ENCODE assay signal across 17 mouse cellular contexts in the genomic region with DNA sequence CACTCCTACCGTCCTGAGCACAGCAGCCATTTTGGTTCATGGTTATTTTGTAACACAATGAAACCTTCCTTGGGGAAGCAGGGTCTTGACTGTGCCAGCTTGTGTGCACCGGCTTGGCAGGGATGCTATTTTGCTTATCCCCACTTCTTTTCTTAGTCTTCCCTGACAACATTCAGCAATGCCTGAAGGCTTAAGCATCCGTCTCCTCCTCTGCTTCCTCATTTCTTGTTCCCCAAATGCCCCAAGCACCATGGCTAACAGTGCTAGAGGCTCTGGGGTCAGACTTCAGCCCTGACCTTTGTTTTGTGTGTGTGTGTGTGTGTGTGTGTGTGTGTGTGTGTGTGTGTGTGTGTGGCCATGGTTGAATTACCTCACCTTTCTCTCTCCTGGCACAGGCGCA. TPM values are rescaled to one million over a fixed set of nuclear protein-coding genes. Genes with fewer than 3 reads are reported as not detected.
DNase-seq lines count a peak whose midpoint lies in the region; ATAC-seq and TF ChIP-seq lines count a peak whose summit lies in the region.
"Had no signal": no experiment of that assay in that cellular context is flagged by ENCODE, and none has a peak within 500 bp of the region (broad histone marks: within the 10 kb centered on the region; RNA-seq: fewer than 3 reads in every experiment).

No protein-coding gene starts in this region.

- ATAC-seq in hindbrain, embryonic 13.5 days (ENCODE audit: low FRiP score), result no peak
- ATAC-seq in monocyte, adult 5-6 weeks (replicated peaks; ENCODE audit: insufficient number of reproducible peaks, low FRiP score, low TSS enrichment, poor library complexity, severe bottlenecking), result peak; percentile 85
- ATAC-seq: Patski had no signal

- H3K4me1 ChIP-seq in bone marrow macrophage, adult 2 months (ENCODE audit: control insufficient read depth, insufficient read depth, low read length), result peaks cover 16% of the 10 kb centered on the region
- peaks cover 36% of the 10 kb centered on the region for H3K4me1 ChIP-seq in hindbrain, embryonic 13.5 days (replicated peaks)
- H3K4me1 ChIP-seq in embryonic facial prominence, embryonic 10.5 days, result peaks cover 13% of the 10 kb centered on the region
- H3K4me1 ChIP-seq: lung, embryonic 15.5 days had no signal

- no peaks in the 10 kb centered on the region for H3K36me3 ChIP-seq in hindbrain, embryonic 13.5 days
- H3K36me3 ChIP-seq in embryonic facial prominence, embryonic 10.5 days (replicated peaks), result no peaks in the 10 kb centered on the region
- H3K36me3 ChIP-seq: forebrain, embryonic 10.5 days; lung, embryonic 15.5 days had no signal

- H3K4me2 ChIP-seq in hindbrain, embryonic 13.5 days, result no peak overlapping the region
- H3K4me2 ChIP-seq: liver, embryonic 11.5 days; lung, embryonic 15.5 days had no signal

- no peak overlapping the region for H3K9ac ChIP-seq in hindbrain, embryonic 13.5 days
- H3K9ac ChIP-seq: lung, embryonic 15.5 days had no signal

- H3K9me3 ChIP-seq in hindbrain, embryonic 13.5 days, result no peaks in the 10 kb centered on the region
- H3K9me3 ChIP-seq in embryonic facial prominence, embryonic 10.5 days, result no peaks in the 10 kb centered on the region
- H3K9me3 ChIP-seq: forebrain, embryonic 10.5 days; lung, embryonic 15.5 days had no signal

- DNase-seq in layer of hippocampus, adult 9-11 months, result peak; percentile 60
- no peak for DNase-seq in layer of hippocampus, adult 2 months (ENCODE audit: low spot score in 2 of 2)
- DNase-seq in embryonic facial prominence, embryonic 10.5 days (ENCODE audit: low spot score), result no peak
- no peak for DNase-seq in ovary, postnatal 10 days (ENCODE audit: low spot score)
- DNase-seq in cerebellum, postnatal 25 days, result no peak
- DNase-seq: B cell, adult 2 months; cerebellum, adult 18-20 months; retina, postnatal 1 day; thymus, postnatal 25 days had no signal

- H3K27me3 ChIP-seq in hindbrain, embryonic 13.5 days, result no peaks in the 10 kb centered on the region
- H3K27me3 ChIP-seq in embryonic facial prominence, embryonic 10.5 days (replicated peaks; ENCODE audit: low read depth, poor library complexity, severe bottlenecking), result no peaks in the 10 kb centered on the region
- H3K27me3 ChIP-seq: lung, embryonic 15.5 days; Patski had no signal

- 54% methylated on average over 4 of the region's 4 CpGs for WGBS in hindbrain, embryonic 13.5 days
- 68% methylated on average over 4 of the region's 4 CpGs for WGBS in embryonic facial prominence, embryonic 10.5 days

- TF ChIP-seq POLR2A in bone marrow macrophage, adult 2 months (IDR thresholded peaks at IDR 0.05; ENCODE audit: borderline replicate concordance, low read depth, low read length), result no peak

- H3K4me3 ChIP-seq in layer of hippocampus, adult 2 months, result no peak overlapping the region
- no peak overlapping the region for H3K4me3 ChIP-seq in bone marrow macrophage, adult 2 months (ENCODE audit: insufficient read depth, low read length)
- H3K4me3 ChIP-seq in hindbrain, embryonic 13.5 days, result no peak overlapping the region
- H3K4me3 ChIP-seq in embryonic facial prominence, embryonic 10.5 days, result no peak overlapping the region
- H3K4me3 ChIP-seq: forebrain, embryonic 10.5 days; lung, embryonic 15.5 days had no signal

- TF ChIP-seq CTCF in layer of hippocampus, adult 2 months (conservative IDR thresholded peaks at IDR 0.05), result no peak
- TF ChIP-seq CTCF in bone marrow macrophage, adult 2 months (IDR thresholded peaks at IDR 0.05; ENCODE audit: low read depth, low read length), result no peak

- no peak overlapping the region for H3K27ac ChIP-seq in layer of hippocampus, adult 2 months
- peak overlapping the region; percentile 42 for H3K27ac ChIP-seq in bone marrow macrophage, adult 2 months (ENCODE audit: insufficient read depth, low read depth, low read length)
- H3K27ac ChIP-seq in hindbrain, embryonic 13.5 days, result peak overlapping the region; percentile 78
- H3K27ac ChIP-seq in embryonic facial prominence, embryonic 10.5 days (replicated peaks), result no peak overlapping the region
- H3K27ac ChIP-seq: forebrain, embryonic 10.5 days; lung, embryonic 15.5 days; stomach, postnatal 0 days had no signal

RNA-seq across cellular contexts. Expression of gene Tlr5, which starts 31.8 kb away (rescaled TPM):
- total RNA-seq in layer of hippocampus, adult 2 months (2021), result under 1 TPM; 0.22 to 0.44 TPM
- 2.3 and 2.7 TPM in 2 replicates for polyA plus RNA-seq in bone marrow macrophage, adult 2 months (2012; ENCODE audit: insufficient read depth, insufficient read length, missing spikeins)
- 0.06 and 0.23 TPM in 2 replicates for polyA plus RNA-seq in hindbrain, embryonic 13.5 days (2015; fragmentation: Nextera tagmentation; extraction: Ambion mirVana)
- total RNA-seq in monocyte, adult 5-6 weeks (2017), result 0.48 to 0.53 TPM in 2 of 3 replicates, not detected in the other
- polyA plus RNA-seq in embryonic facial prominence, embryonic 10.5 days (2016; fragmentation: Nextera tagmentation; extraction: Ambion mirVana), result 0.15 and 0.37 TPM in 2 replicates
- polyA plus RNA-seq: Patski had no signal

Comparison
In these comparisons a context has a peak if more than half of its experiments do, and no peak if none do; other contexts are left out.
1. H3K27ac ChIP-seq: peak in bone marrow macrophage, adult 2 months (single experiment) and hindbrain, embryonic 13.5 days (single experiment); none in layer of hippocampus, adult 2 months (single experiment) and embryonic facial prominence, embryonic 10.5 days (single experiment).